8 mouse cellular contexts compared by ENCODE assay signal in the genomic region with DNA sequence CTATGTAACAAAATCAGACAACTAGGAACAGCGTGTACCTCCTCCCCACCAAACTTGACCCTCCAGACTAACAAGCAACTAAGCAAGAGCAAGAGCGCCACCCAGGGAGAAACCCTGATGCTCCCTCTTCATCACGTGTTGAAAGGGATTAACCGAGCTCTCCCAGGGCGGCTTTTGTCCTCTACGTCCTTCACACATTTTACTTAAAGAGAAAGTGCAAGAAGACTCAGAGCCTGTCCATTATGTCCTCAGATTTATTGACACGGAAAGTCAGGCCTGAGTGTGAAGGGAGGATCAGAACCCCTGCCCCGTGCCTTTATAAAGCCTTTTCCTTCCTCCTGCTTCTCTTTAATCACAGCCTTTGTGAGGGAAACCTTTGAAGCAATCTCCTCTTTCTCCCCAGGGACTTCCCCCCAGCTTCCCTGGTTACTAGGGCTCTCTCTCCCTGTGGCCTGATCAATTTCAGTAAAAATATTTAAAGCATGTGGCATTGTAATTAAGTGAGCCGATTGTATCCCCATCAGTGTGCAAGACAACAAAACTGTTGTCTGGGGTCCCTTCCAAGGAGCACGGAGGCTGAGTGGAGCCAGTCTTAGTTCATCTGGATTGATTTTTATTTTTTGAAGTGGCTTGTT.
DNase-seq lines count a peak whose midpoint lies in the region; ATAC-seq and TF ChIP-seq lines count a peak whose summit lies in the region.
"Had no signal": no experiment of that assay in that cellular context is flagged by ENCODE, and none has a peak within 500 bp of the region (broad histone marks: within the 10 kb centered on the region; RNA-seq: fewer than 3 reads in every experiment).

No protein-coding gene starts in this region.

- H3K9me3 ChIP-seq in neural tube, embryonic 15.5 days (replicated peaks), result no peaks in the 10 kb centered on the region
- H3K9me3 ChIP-seq: limb, embryonic 13.5 days had no signal

- H3K36me3 ChIP-seq in neural tube, embryonic 15.5 days, result no peaks in the 10 kb centered on the region
- no peaks in the 10 kb centered on the region for H3K36me3 ChIP-seq in kidney, adult 2 months (ENCODE audit: control insufficient read depth, insufficient read depth, low read length)
- H3K36me3 ChIP-seq: limb, embryonic 13.5 days had no signal

- H3K4me3 ChIP-seq in neural tube, embryonic 15.5 days (replicated peaks), result no peak overlapping the region
- H3K4me3 ChIP-seq in kidney, adult 2 months (ENCODE audit: insufficient read depth, low read depth, low read length), result no peak overlapping the region
- H3K4me3 ChIP-seq: limb, embryonic 13.5 days had no signal

- intact Hi-C loops in gastrocnemius, postnatal 14 days (cut with DNase I; ENCODE audit: low total_unique reads), result no loop called here

- H3K27ac ChIP-seq in neural tube, embryonic 15.5 days (replicated peaks), result no peak overlapping the region
- no peak overlapping the region for H3K27ac ChIP-seq in kidney, adult 2 months (ENCODE audit: insufficient read depth, low read depth, low read length)
- H3K27ac ChIP-seq: limb, embryonic 13.5 days had no signal

- peak; percentile 64 for TF ChIP-seq CTCF in kidney, adult 2 months (conservative IDR thresholded peaks at IDR 0.05; ENCODE audit: insufficient read depth, insufficient read length, low read depth, low read length)

- DNase-seq in neural tube, embryonic 10.5 days (ENCODE audit: extremely low spot score, low spot score), result peak; percentile 47
- DNase-seq in brain, adult 2 months (ENCODE audit: low read depth, low spot score), result peak; percentile 44
- peak; percentile 67 for DNase-seq in gastrocnemius, postnatal 14 days
- peak; percentile 81 for DNase-seq in kidney, adult 2 months
- no peak for DNase-seq in spleen, adult 12 weeks (ENCODE audit: low spot score)

- 5% methylated on average over 10 of the region's 10 CpGs for WGBS in neural tube, embryonic 15.5 days
- WGBS in kidney, adult 2 months, result 24% methylated on average over 10 of the region's 10 CpGs

- no peak for TF ChIP-seq POLR2A in kidney, adult 2 months (IDR thresholded peaks at IDR 0.05; ENCODE audit: low read depth, low read length)

- H3K9ac ChIP-seq in neural tube, embryonic 15.5 days (replicated peaks), result no peak overlapping the region
- H3K9ac ChIP-seq: limb, embryonic 13.5 days had no signal

- no peak for ATAC-seq in neural tube, embryonic 15.5 days (ENCODE audit: low FRiP score)
- 0 out of 2 replicates have a peak, but pooled peaks have one; percentile 40 for ATAC-seq in megakaryocyte progenitor cell, adult 5-6 weeks (replicated peaks; ENCODE audit: poor library complexity)

- peaks cover 33% of the 10 kb centered on the region for H3K27me3 ChIP-seq in neural tube, embryonic 15.5 days (replicated peaks)
- H3K27me3 ChIP-seq in kidney, adult 2 months (replicated peaks; ENCODE audit: control insufficient read depth, insufficient read depth, low read length), result no peaks in the 10 kb centered on the region

- no peak overlapping the region for H3K4me2 ChIP-seq in neural tube, embryonic 15.5 days
- H3K4me2 ChIP-seq: limb, embryonic 13.5 days had no signal

- 0 out of 2 replicates have a peak, but pooled peaks cover 5% of the 10 kb centered on the region for H3K4me1 ChIP-seq in neural tube, embryonic 15.5 days
- peaks cover 4% of the 10 kb centered on the region; the same call in 1 of the 2 replicates for H3K4me1 ChIP-seq in kidney, adult 2 months (ENCODE audit: control insufficient read depth, insufficient read depth, low read length)
